Mouse (Mus musculus): ENCODE measurements around the gene Krtap19-4. TPM values are rescaled to one million over a fixed set of nuclear protein-coding genes. Genes with fewer than 3 reads are reported as not detected.

The Krtap19-4 gene
- polyA plus RNA-seq (2012; rRNA removed), result not detected in 2 replicates

DNA sequence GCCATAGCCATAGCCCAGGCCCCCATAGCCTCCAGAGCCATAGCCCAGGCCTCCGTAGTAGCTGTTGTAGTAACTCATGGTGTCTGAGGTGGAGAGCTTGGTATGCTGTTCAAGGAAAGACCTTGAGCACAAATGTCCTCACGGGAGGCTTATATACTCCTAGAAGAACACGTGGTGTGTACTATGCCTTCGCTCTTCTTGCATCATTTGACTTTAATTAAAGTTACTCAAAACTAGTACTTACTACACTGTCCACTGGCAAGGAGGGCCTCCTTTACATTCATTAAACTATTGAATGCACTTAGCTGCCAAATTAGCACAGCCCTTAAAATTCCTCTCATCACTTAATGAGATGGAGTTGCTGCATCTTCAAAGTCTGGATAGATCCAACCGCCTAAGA, at the start of gene Krtap19-4:
Gene Krtap19-4, minus strand, starts transcription at position 101 of the 400 bp plus-strand sequence.
- WGBS, result 93% methylated on average over 5 of the region's 5 CpGs

DNA sequence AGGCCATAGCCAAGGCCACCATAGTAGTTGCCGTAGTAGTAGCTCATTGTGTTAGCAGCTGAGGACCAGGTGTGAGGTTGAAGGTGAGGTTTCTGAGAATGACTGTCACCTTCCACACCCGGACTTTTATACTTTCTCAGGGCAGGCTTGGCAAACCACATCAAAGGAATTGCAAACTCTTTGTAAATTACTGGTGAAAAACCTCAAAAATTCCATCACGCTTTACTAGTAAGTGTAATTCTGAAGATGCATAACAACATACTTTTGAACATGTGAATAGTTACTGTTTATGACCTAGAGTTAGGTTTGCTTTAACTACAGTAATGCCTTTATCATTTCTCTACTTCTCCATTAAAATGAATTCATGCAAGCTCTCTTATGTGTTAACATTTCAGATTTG, 47.3 kb upstream of the Krtap19-4 start, which contains the start of gene Krtap19-9b:
Gene Krtap19-9b, minus strand, starts transcription at position 101 of the 400 bp plus-strand sequence.
- TF ChIP-seq POLR2A (IDR thresholded peaks at IDR 0.05; ENCODE audit: borderline replicate concordance, insufficient read depth, low read length) (no peak), CTCF (IDR thresholded peaks at IDR 0.05; ENCODE audit: borderline replicate concordance, insufficient read depth, low read depth, low read length) (no peak)
- no peaks in the 10 kb centered on the region for H3K27me3 ChIP-seq (ENCODE audit: control insufficient read depth, insufficient read depth, low read length)
- H3K4me1 ChIP-seq (ENCODE audit: control insufficient read depth, insufficient read depth, low read length), result no peaks in the 10 kb centered on the region
- 95% methylated on average over 3 of the region's 3 CpGs for WGBS
- no peak within 1 kb of the TSS for H3K4me3 ChIP-seq (replicated peaks; ENCODE audit: insufficient read depth, low read depth, low read length)
- H3K27ac ChIP-seq (ENCODE audit: insufficient read depth, low read length), result no peak within 1 kb of the TSS
- DNase-seq, result no peak

More for the DNA sequence above, at the start of gene Krtap19-4:
- Histone ChIP-seq H3K27me3 (ENCODE audit: control insufficient read depth, insufficient read depth, low read length) (no peaks in the 10 kb centered on the region), H3K4me3 (replicated peaks; ENCODE audit: insufficient read depth, low read depth, low read length) (no peak within 1 kb of the TSS), H3K4me1 (ENCODE audit: control insufficient read depth, insufficient read depth, low read length) (no peaks in the 10 kb centered on the region), H3K27ac (ENCODE audit: insufficient read depth, low read length) (no peak within 1 kb of the TSS)
- TF ChIP-seq CTCF (IDR thresholded peaks at IDR 0.05; ENCODE audit: borderline replicate concordance, insufficient read depth, low read depth, low read length), result no peak
- no peak for TF ChIP-seq POLR2A (IDR thresholded peaks at IDR 0.05; ENCODE audit: borderline replicate concordance, insufficient read depth, low read length)
- DNase-seq, result no peak

DNA sequence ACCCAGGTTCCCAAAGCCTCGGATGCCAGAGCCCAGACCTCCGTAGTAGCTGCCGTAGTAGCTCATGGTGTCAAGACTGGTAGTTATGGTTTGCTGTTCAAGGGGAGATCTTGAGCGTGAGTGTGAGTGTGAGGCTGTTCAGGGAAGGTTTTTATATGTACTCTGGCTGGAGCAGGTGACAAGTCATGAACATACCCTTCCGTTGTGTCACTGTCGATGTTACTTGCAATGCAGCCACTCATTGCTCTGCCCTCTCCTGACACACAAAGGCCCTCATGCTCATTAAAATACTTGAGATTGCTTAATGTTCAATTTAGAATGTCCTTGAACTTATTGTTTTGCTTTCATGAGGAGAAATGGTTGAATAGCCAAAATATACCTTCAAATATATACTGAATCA, 11.5 kb upstream of the Krtap19-4 start, which contains the start of gene Krtap19-5:
Gene Krtap19-5, minus strand, starts transcription at position 101 of the 400 bp plus-strand sequence.
- Histone ChIP-seq H3K4me1 (ENCODE audit: control insufficient read depth, insufficient read depth, low read length) (no peaks in the 10 kb centered on the region), H3K27me3 (ENCODE audit: control insufficient read depth, insufficient read depth, low read length) (no peaks in the 10 kb centered on the region), H3K4me3 (replicated peaks; ENCODE audit: insufficient read depth, low read depth, low read length) (no peak within 1 kb of the TSS), H3K27ac (ENCODE audit: insufficient read depth, low read length) (no peak within 1 kb of the TSS)
- no peak for DNase-seq
- TF ChIP-seq POLR2A (IDR thresholded peaks at IDR 0.05; ENCODE audit: borderline replicate concordance, insufficient read depth, low read length) (no peak), CTCF (IDR thresholded peaks at IDR 0.05; ENCODE audit: borderline replicate concordance, insufficient read depth, low read depth, low read length) (no peak)
- 95% methylated on average over 6 of the region's 6 CpGs for WGBS

DNA sequence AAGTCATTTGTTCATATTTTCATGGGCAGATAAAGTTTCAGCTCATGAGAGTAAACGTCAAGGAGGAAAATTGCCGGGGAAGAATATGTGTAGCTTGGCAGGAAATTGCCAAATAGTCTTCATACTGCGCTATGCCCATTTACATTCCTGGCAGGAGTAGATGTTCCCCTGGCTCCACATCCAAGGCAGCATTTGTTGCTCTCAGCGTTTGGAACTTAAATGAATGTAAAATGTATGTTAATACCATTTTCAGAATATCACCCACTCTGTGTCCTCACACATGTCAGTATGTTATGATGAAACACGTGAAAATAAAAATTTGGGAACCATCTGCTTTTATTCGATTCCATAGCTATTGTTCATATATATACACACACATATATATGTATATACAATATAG, 2.0 kb upstream of the Krtap19-4 start:
- 69% methylated on average over 6 of the region's 6 CpGs for WGBS
- TF ChIP-seq POLR2A (IDR thresholded peaks at IDR 0.05; ENCODE audit: borderline replicate concordance, insufficient read depth, low read length) (no peak), CTCF (IDR thresholded peaks at IDR 0.05; ENCODE audit: borderline replicate concordance, insufficient read depth, low read depth, low read length) (no peak)
- Histone ChIP-seq H3K4me3 (replicated peaks; ENCODE audit: insufficient read depth, low read depth, low read length) (no peak overlapping the region), H3K27ac (ENCODE audit: insufficient read depth, low read length) (no peak overlapping the region), H3K4me1 (ENCODE audit: control insufficient read depth, insufficient read depth, low read length) (no peaks in the 10 kb centered on the region), H3K27me3 (ENCODE audit: control insufficient read depth, insufficient read depth, low read length) (no peaks in the 10 kb centered on the region)
- DNase-seq, result no peak

DNA sequence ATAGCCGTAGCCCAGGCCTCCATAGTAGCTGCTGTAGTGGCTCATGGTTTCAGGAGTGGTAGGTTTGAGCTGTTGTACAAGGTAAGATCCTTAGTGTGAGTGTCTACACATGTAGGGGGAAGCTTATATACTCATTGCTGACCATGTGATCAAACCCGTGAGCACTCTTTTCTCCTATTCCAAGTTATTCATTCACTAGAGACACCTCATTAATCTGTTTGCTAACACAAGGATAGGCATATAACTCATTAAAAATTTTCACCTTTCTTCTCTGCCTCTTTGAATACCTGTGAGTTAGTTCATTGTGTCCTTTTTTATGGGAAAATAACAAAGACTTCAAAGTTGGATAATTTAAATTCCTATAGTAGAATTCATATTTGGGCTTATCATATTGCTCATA, 7.0 kb downstream of the Krtap19-4 start, which contains the start of gene Krtap19-3:
Gene Krtap19-3, minus strand, starts transcription at position 101 of the 400 bp plus-strand sequence.
- H3K4me1 ChIP-seq (ENCODE audit: control insufficient read depth, insufficient read depth, low read length), result no peaks in the 10 kb centered on the region
- no peak within 1 kb of the TSS for H3K27ac ChIP-seq (ENCODE audit: insufficient read depth, low read length)
- H3K4me3 ChIP-seq (replicated peaks; ENCODE audit: insufficient read depth, low read depth, low read length), result no peak within 1 kb of the TSS
- TF ChIP-seq CTCF (IDR thresholded peaks at IDR 0.05; ENCODE audit: borderline replicate concordance, insufficient read depth, low read depth, low read length), result no peak
- no peak for TF ChIP-seq POLR2A (IDR thresholded peaks at IDR 0.05; ENCODE audit: borderline replicate concordance, insufficient read depth, low read length)
- WGBS, result 94% methylated on average over 2 of the region's 2 CpGs
- no peaks in the 10 kb centered on the region for H3K27me3 ChIP-seq (ENCODE audit: control insufficient read depth, insufficient read depth, low read length)
- DNase-seq, result no peak

DNA sequence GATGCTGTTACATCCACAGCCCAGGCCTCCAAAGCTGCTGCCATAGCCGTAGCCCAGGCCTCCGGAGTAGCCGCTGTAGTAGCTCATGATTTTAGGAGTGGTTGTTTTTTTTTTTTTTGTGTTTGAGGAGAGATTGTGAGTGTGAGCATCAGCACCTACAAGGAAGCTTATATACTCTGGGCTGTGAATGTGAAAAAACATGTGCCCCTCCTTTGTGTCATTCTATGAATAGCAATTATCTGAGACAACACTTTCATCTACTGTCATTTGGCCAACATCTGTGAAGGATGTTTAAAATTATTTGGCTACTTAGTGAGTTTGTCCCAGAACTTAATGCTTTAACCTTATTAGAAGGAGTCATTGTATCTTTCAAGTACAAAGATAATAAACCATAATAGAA, 10.7 kb downstream of the Krtap19-4 start, which contains the start of gene Krtap19-2:
Gene Krtap19-2, minus strand, starts transcription at position 101 of the 400 bp plus-strand sequence.
- Histone ChIP-seq H3K4me1 (ENCODE audit: control insufficient read depth, insufficient read depth, low read length) (no peaks in the 10 kb centered on the region), H3K27me3 (ENCODE audit: control insufficient read depth, insufficient read depth, low read length) (no peaks in the 10 kb centered on the region), H3K27ac (ENCODE audit: insufficient read depth, low read length) (no peak within 1 kb of the TSS), H3K4me3 (replicated peaks; ENCODE audit: insufficient read depth, low read depth, low read length) (no peak within 1 kb of the TSS)
- no peak for DNase-seq
- 96% methylated on average over 3 of the region's 3 CpGs for WGBS
- TF ChIP-seq POLR2A (IDR thresholded peaks at IDR 0.05; ENCODE audit: borderline replicate concordance, insufficient read depth, low read length) (no peak), CTCF (IDR thresholded peaks at IDR 0.05; ENCODE audit: borderline replicate concordance, insufficient read depth, low read depth, low read length) (no peak)

DNA sequence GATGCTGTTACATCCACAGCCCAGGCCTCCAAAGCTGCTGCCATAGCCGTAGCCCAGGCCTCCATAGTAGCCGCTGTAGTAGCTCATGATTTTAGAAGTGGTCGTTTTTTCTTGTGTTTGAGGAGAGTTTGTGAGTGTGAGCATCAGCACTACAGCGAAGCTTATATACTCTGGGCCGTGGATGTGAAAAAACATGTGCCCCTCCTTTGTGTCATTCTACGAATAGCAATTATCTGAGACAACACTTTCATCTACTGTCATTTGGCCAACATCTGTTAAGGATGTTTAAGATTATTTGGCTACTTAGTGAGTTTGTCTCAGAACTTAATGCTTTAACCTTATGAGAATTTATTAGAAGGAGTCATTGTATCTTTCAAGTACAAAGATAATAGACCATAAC, 15.6 kb downstream of the Krtap19-4 start, which contains the start of gene Krtap19-1:
Gene Krtap19-1, minus strand, starts transcription at position 101 of the 400 bp plus-strand sequence.
- WGBS, result 87% methylated on average over 6 of the region's 6 CpGs
- DNase-seq, result no peak
- TF ChIP-seq CTCF (IDR thresholded peaks at IDR 0.05; ENCODE audit: borderline replicate concordance, insufficient read depth, low read depth, low read length) (no peak), POLR2A (IDR thresholded peaks at IDR 0.05; ENCODE audit: borderline replicate concordance, insufficient read depth, low read length) (no peak)
- Histone ChIP-seq H3K27me3 (ENCODE audit: control insufficient read depth, insufficient read depth, low read length) (no peaks in the 10 kb centered on the region), H3K4me1 (ENCODE audit: control insufficient read depth, insufficient read depth, low read length) (no peaks in the 10 kb centered on the region), H3K27ac (ENCODE audit: insufficient read depth, low read length) (no peak within 1 kb of the TSS), H3K4me3 (replicated peaks; ENCODE audit: insufficient read depth, low read depth, low read length) (no peak within 1 kb of the TSS)

DNA sequence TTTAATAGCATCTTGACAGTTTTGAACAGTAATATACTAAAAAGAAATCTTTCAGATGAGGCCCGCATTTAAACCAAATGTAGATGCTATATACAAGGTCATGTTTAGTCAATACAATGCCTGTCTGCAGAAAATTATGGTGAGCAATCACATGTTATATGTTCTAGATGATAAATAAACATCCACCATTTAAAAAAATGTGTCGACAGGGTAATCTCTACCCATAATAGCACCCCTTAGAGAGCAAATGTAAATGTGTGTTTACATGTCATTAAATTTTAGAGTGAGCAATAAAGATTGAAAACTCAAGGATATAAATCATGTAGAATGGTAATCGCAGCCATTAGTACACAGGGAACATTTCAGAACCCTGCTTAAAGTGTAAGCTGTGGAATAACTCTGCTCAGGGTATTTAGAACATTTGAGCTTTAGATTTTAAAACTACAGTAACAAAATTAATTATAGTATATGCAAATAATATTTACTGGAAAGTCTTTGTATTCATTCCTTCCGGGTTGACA, 19.9 kb downstream of the Krtap19-4 start:
- no peaks in the 10 kb centered on the region for H3K27me3 ChIP-seq (ENCODE audit: control insufficient read depth, insufficient read depth, low read length)

More for the DNA sequence above, 19.9 kb downstream of the Krtap19-4 start:
- Histone ChIP-seq H3K4me3 (replicated peaks; ENCODE audit: insufficient read depth, low read depth, low read length) (no peak overlapping the region), H3K27ac (ENCODE audit: insufficient read depth, low read length) (no peak overlapping the region), H3K4me1 (ENCODE audit: control insufficient read depth, insufficient read depth, low read length) (no peaks in the 10 kb centered on the region)
- WGBS, result 94% methylated on average over 4 of the region's 4 CpGs
- TF ChIP-seq CTCF (IDR thresholded peaks at IDR 0.05; ENCODE audit: borderline replicate concordance, insufficient read depth, low read depth, low read length) (no peak), POLR2A (IDR thresholded peaks at IDR 0.05; ENCODE audit: borderline replicate concordance, insufficient read depth, low read length) (no peak)
- no peak for DNase-seq
